Mouse (Mus musculus): ENCODE results near the gene 1700022I11Rik. TPM values are rescaled to one million over a fixed set of nuclear protein-coding genes. Genes with fewer than 3 reads are reported as not detected.

Gene 1700022I11Rik
- total RNA-seq (2015; ENCODE audit: low replicate concordance), result not detected in 2 replicates
- 5.3 TPM in 1 of 2 replicates, not detected in the other for total RNA-seq (2017; ENCODE audit: low replicate concordance)

- no peak for ATAC-seq (replicated peaks; ENCODE audit: low FRiP score, poor library complexity, severe bottlenecking)
These were observed at the start of gene 1700022I11Rik for GRCm38 (mm10) chr4:42969304-42969703. 1700022I11Rik (plus strand) TSS chr4:42969604.

- ATAC-seq (replicated peaks; ENCODE audit: low FRiP score, poor library complexity, severe bottlenecking), result no peak
These were observed 48.7 kb upstream of the 1700022I11Rik start for GRCm38 (mm10) chr4:42920726-42921125.

GRCm38 (mm10) chr4:42921536-42921935 is 47.9 kb upstream of the 1700022I11Rik start:
- ATAC-seq (replicated peaks; ENCODE audit: low FRiP score, poor library complexity, severe bottlenecking), result no peak

GRCm38 (mm10) chr4:42922056-42922455 is 47.3 kb upstream of the 1700022I11Rik start:
- ATAC-seq (replicated peaks; ENCODE audit: low FRiP score, poor library complexity, severe bottlenecking), result no peak; the same call in 1 of the 2 replicates

- ATAC-seq (replicated peaks; ENCODE audit: low FRiP score, poor library complexity, severe bottlenecking), result no peak
These were observed 46.9 kb upstream of the 1700022I11Rik start for GRCm38 (mm10) chr4:42922461-42922860.

- no peak for ATAC-seq (replicated peaks; ENCODE audit: low FRiP score, poor library complexity, severe bottlenecking)
These were observed 45.2 kb upstream of the 1700022I11Rik start for GRCm38 (mm10) chr4:42924095-42924710.

- no peak; the same call in 1 of the 2 replicates for ATAC-seq (replicated peaks; ENCODE audit: low FRiP score, poor library complexity, severe bottlenecking)
These were observed 41.2 kb upstream of the 1700022I11Rik start for GRCm38 (mm10) chr4:42928209-42928608.

- ATAC-seq (replicated peaks; ENCODE audit: low FRiP score, poor library complexity, severe bottlenecking), result no peak
These were observed 40.5 kb upstream of the 1700022I11Rik start for GRCm38 (mm10) chr4:42928952-42929351.

- no peak for ATAC-seq (replicated peaks; ENCODE audit: low FRiP score, poor library complexity, severe bottlenecking)
These were observed 37.0 kb upstream of the 1700022I11Rik start for GRCm38 (mm10) chr4:42932229-42932969.

GRCm38 (mm10) chr4:42933630-42934029 is 35.8 kb upstream of the 1700022I11Rik start:
- ATAC-seq (replicated peaks; ENCODE audit: low FRiP score, poor library complexity, severe bottlenecking), result peak; percentile 70

- ATAC-seq (replicated peaks; ENCODE audit: low FRiP score, poor library complexity, severe bottlenecking), result no peak
These were observed 28.0 kb upstream of the 1700022I11Rik start for GRCm38 (mm10) chr4:42941396-42941795.

- ATAC-seq (replicated peaks; ENCODE audit: low FRiP score, poor library complexity, severe bottlenecking), result no peak
These were observed 26.1 kb upstream of the 1700022I11Rik start for GRCm38 (mm10) chr4:42943341-42943740.

- no peak for ATAC-seq (replicated peaks; ENCODE audit: low FRiP score, poor library complexity, severe bottlenecking)
These were observed 25.2 kb upstream of the 1700022I11Rik start for GRCm38 (mm10) chr4:42944185-42944584.

- no peak for ATAC-seq (replicated peaks; ENCODE audit: low FRiP score, poor library complexity, severe bottlenecking)
These were observed 24.4 kb upstream of the 1700022I11Rik start for GRCm38 (mm10) chr4:42945043-42945442.

GRCm38 (mm10) chr4:42945445-42945844 is 24.0 kb upstream of the 1700022I11Rik start:
- no peak for ATAC-seq (replicated peaks; ENCODE audit: low FRiP score, poor library complexity, severe bottlenecking)

GRCm38 (mm10) chr4:42945952-42946351 is 23.5 kb upstream of the 1700022I11Rik start:
- ATAC-seq (replicated peaks; ENCODE audit: low FRiP score, poor library complexity, severe bottlenecking), result 0 out of 2 replicates have a peak, but pooled peaks have one; percentile 41

GRCm38 (mm10) chr4:42946733-42947290 is 22.6 kb upstream of the 1700022I11Rik start:
- ATAC-seq (replicated peaks; ENCODE audit: low FRiP score, poor library complexity, severe bottlenecking), result no peak

- ATAC-seq (replicated peaks; ENCODE audit: low FRiP score, poor library complexity, severe bottlenecking), result no peak
These were observed 20.9 kb upstream of the 1700022I11Rik start for GRCm38 (mm10) chr4:42948527-42948926.

GRCm38 (mm10) chr4:42949051-42949675 is 20.2 kb upstream of the 1700022I11Rik start:
- ATAC-seq (replicated peaks; ENCODE audit: low FRiP score, poor library complexity, severe bottlenecking), result no peak

- peak; percentile 78 for ATAC-seq (replicated peaks; ENCODE audit: low FRiP score, poor library complexity, severe bottlenecking)
These were observed 19.7 kb upstream of the 1700022I11Rik start, which contains the start of gene Dnajb5 for GRCm38 (mm10) chr4:42949676-42950051. Dnajb5 (plus strand) TSS chr4:42949814.

All from erythroblast, adult 5-6 weeks (primary cell).